Mouse (Mus musculus) lung, embryonic 16.5 days (tissue): ENCODE measurements around the gene Kif1b. TPM values are rescaled to one million over a fixed set of nuclear protein-coding genes. Genes with fewer than 3 reads are reported as not detected.

Experiments used
- ATAC-seq: fragments of 200-750 bp; cut with Nextera tagmentation; 2 replicates; pipeline ENCODE4 v1.8.0; 2017; ENCODE audit warnings: low read depth, mild to moderate bottlenecking, moderate library complexity
- H3K27ac ChIP-seq: fragments of 300-500 bp; sonication (generic); 2 replicates; pipeline ENCODE4 v1.5.1; 2014; ENCODE audit warnings: mild to moderate bottlenecking, control low read depth, low read length
- H3K27me3 ChIP-seq: fragments of 300-500 bp; sonication (generic); 2 replicates; pipeline ENCODE4 v1.6.1; 2014; ENCODE audit warnings: low read depth, low read length, mixed read lengths; ENCODE audit not compliant: control insufficient read depth, insufficient read depth
- H3K36me3 ChIP-seq: fragments of 300-500 bp; sonication (generic); 2 replicates; pipeline ENCODE4 v1.6.1; 2014; ENCODE audit warnings: low read length; ENCODE audit not compliant: control insufficient read depth, insufficient read depth
- H3K4me1 ChIP-seq: fragments of 300-500 bp; sonication (generic); replicated peaks from 2 replicates; pipeline ENCODE4 v1.6.1; 2014; ENCODE audit warnings: low read length, mixed read lengths; ENCODE audit not compliant: control insufficient read depth, insufficient read depth
- H3K4me2 ChIP-seq: fragments of 300-500 bp; sonication (generic); 2 replicates; pipeline ENCODE4 v1.6.1; 2014; ENCODE audit warnings: low read depth, low read length, control low read depth
- H3K4me3 ChIP-seq: fragments of 300-500 bp; sonication (generic); 2 replicates; pipeline ENCODE4 v1.5.1; 2014; ENCODE audit warnings: mild to moderate bottlenecking, low read length, control low read depth
- H3K9ac ChIP-seq: fragments of 300-500 bp; sonication (generic); 2 replicates; pipeline ENCODE4 v1.6.1; 2014; ENCODE audit warnings: low read length, control low read depth
- H3K9me3 ChIP-seq: fragments of 300-500 bp; sonication (generic); 2 replicates; pipeline ENCODE4 v1.6.1; 2016; ENCODE audit warnings: low read length; ENCODE audit not compliant: control insufficient read depth
- WGBS: fragments of 180-500 bp; shearing (Covaris S2); extraction: QIAGEN DNeasy Blood & Tissue Kit; methylation state at CpG from one replicate; pipeline ENCODE4 v1.1.7; 2014; 5-methylcytosine and 5-hydroxymethylcytosine counted together
- polyA plus RNA-seq: library from polyadenylated mRNA; unstranded; fragments of >200 nt; fragmentation: Nextera tagmentation; extraction: Ambion mirVana; gene quantifications from 2 replicates; pipeline ENCODE4 v1.2.1, GENCODE M21; 2015

Gene Kif1b
- polyA plus RNA-seq, 1 experiment from 2014 or later = 32.5 TPM

DNA sequence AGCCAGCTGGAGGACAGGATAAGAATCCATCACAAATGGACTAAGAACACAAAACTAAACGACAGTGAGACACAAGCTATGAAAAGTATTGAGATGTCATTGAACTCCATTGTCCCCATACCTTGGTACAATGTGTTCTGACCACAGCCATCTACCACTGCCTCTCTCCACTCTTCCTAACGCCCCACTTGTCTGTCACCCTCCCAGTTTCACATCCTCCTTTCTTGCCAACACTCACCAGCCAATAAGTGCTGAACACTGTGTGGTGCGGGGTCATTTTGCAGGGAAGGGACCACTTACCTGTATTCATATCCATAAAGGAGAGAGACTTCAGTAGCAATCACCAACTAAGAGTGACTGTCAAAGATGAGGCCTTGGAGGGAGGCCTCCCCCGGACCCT lies 106.4 kb downstream of the Kif1b start:
- 86% methylated on average over 4 of the region's 4 CpGs for whole genome bisulfite sequencing
- no peak overlapping the region for H3K27ac ChIP-seq
- H3K9ac ChIP-seq = no peak overlapping the region
- no peaks in the 10 kb centered on the region for H3K4me1 ChIP-seq
- ATAC-seq = no peak
- H3K4me2 ChIP-seq = no peak overlapping the region
- H3K27me3 ChIP-seq = no peaks in the 10 kb centered on the region
- no peak overlapping the region for H3K4me3 ChIP-seq
- H3K9me3 ChIP-seq = no peaks in the 10 kb centered on the region
- peaks cover 11% of the 10 kb centered on the region for H3K36me3 ChIP-seq

DNA sequence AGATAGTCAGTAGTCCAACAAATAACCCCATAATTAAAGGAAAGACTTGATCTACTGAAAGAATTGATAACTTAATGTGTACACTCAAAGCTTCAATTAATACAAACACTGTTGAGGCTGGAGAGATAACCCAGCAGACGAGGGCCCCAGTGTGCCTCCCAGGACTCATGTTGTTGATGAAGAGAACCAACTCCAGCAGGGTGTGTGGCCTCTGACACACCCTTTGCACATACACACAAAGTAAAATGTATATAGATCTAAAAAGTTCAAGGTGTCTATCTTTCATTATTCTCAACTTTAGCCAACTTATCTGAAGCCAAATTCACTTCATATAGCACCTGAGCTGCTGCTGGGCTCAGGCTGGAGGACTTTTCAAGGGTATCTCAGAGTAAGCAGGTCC lies 110.3 kb downstream of the Kif1b start:
- H3K27ac ChIP-seq = no peak overlapping the region
- WGBS = 56% methylated on average over 1 of the region's 1 CpGs
- no peak overlapping the region for H3K4me2 ChIP-seq
- H3K9me3 ChIP-seq = no peaks in the 10 kb centered on the region
- peaks cover 14% of the 10 kb centered on the region for H3K36me3 ChIP-seq
- H3K4me3 ChIP-seq = no peak overlapping the region
- H3K9ac ChIP-seq = no peak overlapping the region
- no peak for ATAC-seq
- no peaks in the 10 kb centered on the region for H3K27me3 ChIP-seq
- no peaks in the 10 kb centered on the region for H3K4me1 ChIP-seq

DNA sequence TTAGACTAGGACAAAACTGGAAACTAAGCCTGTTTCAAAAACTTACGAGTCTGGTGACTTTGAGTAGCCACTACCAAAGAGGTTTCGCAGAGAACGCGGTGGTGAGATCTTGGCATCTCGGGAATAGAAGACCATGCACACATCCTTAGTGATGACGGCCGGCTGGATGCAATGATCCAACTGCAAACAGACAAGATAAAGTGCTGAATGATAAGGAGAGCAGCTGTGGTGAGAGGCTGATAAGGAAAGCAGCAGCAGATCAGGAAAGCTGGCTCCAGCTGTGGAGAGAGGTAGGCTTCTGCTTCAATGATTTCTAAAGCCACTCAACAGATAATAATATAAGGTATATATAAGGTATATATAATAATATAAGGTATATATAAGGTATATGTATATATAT lies 116.4 kb downstream of the Kif1b start:
- no peaks in the 10 kb centered on the region for H3K4me1 ChIP-seq
- H3K36me3 ChIP-seq = peaks cover 10% of the 10 kb centered on the region; the same call in 1 of the 2 replicates
- H3K9me3 ChIP-seq = no peaks in the 10 kb centered on the region
- 58% methylated on average over 7 of the region's 7 CpGs for WGBS
- H3K4me2 ChIP-seq = no peak overlapping the region
- H3K9ac ChIP-seq = no peak overlapping the region
- ATAC-seq = no peak
- no peaks in the 10 kb centered on the region for H3K27me3 ChIP-seq
- no peak overlapping the region for H3K27ac ChIP-seq
- H3K4me3 ChIP-seq = no peak overlapping the region

DNA sequence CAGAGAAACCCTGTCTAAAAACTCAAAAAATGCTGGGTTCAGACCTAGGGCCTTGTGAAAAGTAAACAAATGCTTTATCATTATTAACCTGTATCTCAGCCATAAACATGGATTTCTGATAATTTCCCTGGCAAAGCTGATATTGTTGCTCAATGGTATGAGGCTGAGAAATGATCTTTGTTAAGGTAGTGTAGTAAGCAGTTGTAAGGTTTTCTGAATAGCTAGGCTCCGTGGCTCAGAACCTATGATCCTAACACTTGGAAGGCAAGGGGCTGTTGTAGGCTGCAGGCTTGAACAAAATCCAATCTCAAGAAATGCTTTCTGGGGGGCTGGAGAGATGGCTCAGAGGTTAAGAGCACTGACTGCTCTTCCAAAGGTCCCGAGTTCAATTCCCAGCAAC lies 118.9 kb downstream of the Kif1b start:
- peaks cover 15% of the 10 kb centered on the region for H3K36me3 ChIP-seq
- 93% methylated on average over 2 of the region's 2 CpGs for WGBS
- ATAC-seq = no peak

GRCm38 (mm10) chr4:149182755-149183154 lies 124.7 kb downstream of the Kif1b start:
- 0 out of 2 replicates have a peak, but pooled peaks cover 4% of the 10 kb centered on the region for H3K4me1 ChIP-seq
- 61% methylated on average over 4 of the region's 4 CpGs for WGBS
- H3K9me3 ChIP-seq = no peaks in the 10 kb centered on the region
- H3K4me3 ChIP-seq = no peak overlapping the region
- ATAC-seq = no peak
- H3K36me3 ChIP-seq = peaks cover 22% of the 10 kb centered on the region
- no peak overlapping the region for H3K9ac ChIP-seq
- no peak overlapping the region for H3K27ac ChIP-seq
- H3K27me3 ChIP-seq = no peaks in the 10 kb centered on the region
- H3K4me2 ChIP-seq = no peak overlapping the region

More for the DNA sequence above, 118.9 kb downstream of the Kif1b start:
- Histone ChIP-seq H3K4me1 (no peaks in the 10 kb centered on the region), H3K4me3 (no peak overlapping the region), H3K9ac (no peak overlapping the region), H3K9me3 (no peaks in the 10 kb centered on the region), H3K27ac (no peak overlapping the region), H3K27me3 (no peaks in the 10 kb centered on the region), H3K4me2 (no peak overlapping the region)

DNA sequence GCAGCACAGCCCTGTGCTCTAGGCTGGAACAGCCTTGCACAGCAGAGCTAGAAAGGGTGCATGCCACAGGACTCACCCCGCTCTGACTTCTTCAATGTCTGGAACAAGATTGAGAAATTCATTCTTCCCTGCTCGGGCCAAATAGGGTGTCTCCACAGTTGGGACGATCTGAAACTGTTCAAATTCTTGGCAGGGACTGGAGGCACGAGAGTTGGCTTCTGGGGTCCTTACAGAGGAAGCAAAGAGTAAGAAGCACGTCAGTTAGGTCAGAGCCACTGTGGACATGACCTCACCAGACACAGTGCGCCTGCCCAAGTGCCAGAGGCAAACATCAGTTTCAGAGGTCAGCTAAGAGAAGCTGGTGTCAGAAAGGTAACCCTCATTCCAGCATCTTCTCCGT lies 125.3 kb downstream of the Kif1b start:
- Histone ChIP-seq H3K27ac (no peak overlapping the region), H3K4me3 (no peak overlapping the region), H3K9me3 (no peaks in the 10 kb centered on the region), H3K36me3 (peaks cover 20% of the 10 kb centered on the region), H3K27me3 (no peaks in the 10 kb centered on the region), H3K4me1 (peaks cover 6% of the 10 kb centered on the region; the same call in 1 of the 2 replicates), H3K9ac (no peak overlapping the region), H3K4me2 (no peak overlapping the region)
- 67% methylated on average over 7 of the region's 7 CpGs for WGBS
- peak; percentile 63 for ATAC-seq

DNA sequence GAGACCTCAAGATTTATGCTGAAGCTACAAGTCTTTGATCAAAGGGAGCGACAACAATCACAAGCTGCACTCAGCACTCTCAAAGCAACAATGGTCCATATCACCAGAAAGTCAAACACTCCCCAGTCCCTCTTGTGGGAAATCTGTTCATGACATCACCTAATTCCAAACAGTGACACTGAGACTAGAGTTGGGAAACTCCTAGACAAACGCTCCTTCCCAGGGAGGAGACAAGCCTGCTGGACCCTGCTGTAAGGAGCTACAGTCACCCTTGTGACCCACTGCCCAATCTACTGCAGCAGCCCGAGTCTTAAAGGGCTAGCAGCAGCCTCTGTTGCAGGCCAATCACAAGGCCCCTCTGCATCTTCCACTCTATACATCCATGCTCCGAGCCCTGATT lies 127.9 kb downstream of the Kif1b start:
- H3K27ac ChIP-seq = peak overlapping the region; percentile 28
- H3K4me1 ChIP-seq = peaks cover 6% of the 10 kb centered on the region; the same call in 1 of the 2 replicates
- H3K36me3 ChIP-seq = peaks cover 18% of the 10 kb centered on the region
- no peak overlapping the region for H3K4me2 ChIP-seq
- H3K27me3 ChIP-seq = no peaks in the 10 kb centered on the region
- H3K9me3 ChIP-seq = no peaks in the 10 kb centered on the region
- WGBS = 43% methylated on average over 4 of the region's 4 CpGs
- H3K4me3 ChIP-seq = no peak overlapping the region
- ATAC-seq = peak; percentile 79
- no peak overlapping the region for H3K9ac ChIP-seq

- Histone ChIP-seq H3K4me3 (no peak overlapping the region), H3K9ac (no peak overlapping the region), H3K36me3 (peaks cover 18% of the 10 kb centered on the region), H3K4me1 (peaks cover 6% of the 10 kb centered on the region; the same call in 1 of the 2 replicates), H3K4me2 (no peak overlapping the region), H3K27me3 (no peaks in the 10 kb centered on the region), H3K9me3 (no peaks in the 10 kb centered on the region), H3K27ac (peak overlapping the region; percentile 28)
- 60% methylated on average over 7 of the region's 7 CpGs for WGBS
- ATAC-seq = peak; percentile 66
Observed at GRCm38 (mm10) chr4:149179160-149179559, 128.3 kb downstream of the Kif1b start.

DNA sequence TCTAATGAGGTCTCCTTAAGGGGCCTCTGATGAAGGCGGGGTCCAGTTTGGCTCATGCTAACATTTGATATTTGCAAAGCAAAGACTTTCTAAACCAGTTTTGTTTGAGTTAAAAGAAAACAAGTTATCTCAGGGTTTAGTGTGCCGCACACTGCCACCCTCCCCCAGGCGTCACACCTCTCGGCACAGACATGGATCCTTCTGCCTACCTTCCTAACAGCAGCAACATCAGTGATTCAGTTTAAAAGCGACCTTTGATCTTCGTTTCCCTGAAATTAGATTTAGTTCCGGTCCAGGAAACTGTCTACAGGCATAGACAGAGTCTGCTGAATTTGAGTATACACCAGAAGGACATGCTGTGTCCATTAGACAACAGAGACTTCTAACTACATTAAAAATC lies 129.2 kb downstream of the Kif1b start:
- peaks cover 14% of the 10 kb centered on the region for H3K36me3 ChIP-seq
- peaks cover 6% of the 10 kb centered on the region; the same call in 1 of the 2 replicates for H3K4me1 ChIP-seq
- H3K27me3 ChIP-seq = no peaks in the 10 kb centered on the region
- no peak overlapping the region for H3K4me3 ChIP-seq
- WGBS = 76% methylated on average over 7 of the region's 7 CpGs
- H3K4me2 ChIP-seq = no peak overlapping the region
- H3K9ac ChIP-seq = no peak overlapping the region
- ATAC-seq = no peak
- H3K27ac ChIP-seq = no peak overlapping the region
- no peaks in the 10 kb centered on the region for H3K9me3 ChIP-seq

- no peaks in the 10 kb centered on the region for H3K9me3 ChIP-seq
- no peak overlapping the region for H3K9ac ChIP-seq
- H3K4me3 ChIP-seq = no peak overlapping the region
- WGBS = 44% methylated on average over 5 of the region's 5 CpGs
- H3K4me1 ChIP-seq = peaks cover 16% of the 10 kb centered on the region
- ATAC-seq = no peak
- H3K27ac ChIP-seq = no peak overlapping the region
- peaks cover 11% of the 10 kb centered on the region for H3K36me3 ChIP-seq
- no peak overlapping the region for H3K4me2 ChIP-seq
- no peaks in the 10 kb centered on the region for H3K27me3 ChIP-seq
Observed at GRCm38 (mm10) chr4:149177046-149177445, 130.4 kb downstream of the Kif1b start.
